Mouse (Mus musculus) inflammation-experienced regulatory T-cells, adult 6 months (primary cell): ENCODE results near the gene Cbr4. TPM values are rescaled to one million over a fixed set of nuclear protein-coding genes. Genes with fewer than 3 reads are reported as not detected.

Source experiments
- ATAC-seq: one replicate; pipeline ENCODE4 v1.8.0; 2017
- polyA plus RNA-seq, 3 experiments: library from polyadenylated mRNA; unstranded; fragments of 100-300 nt; shearing (Covaris generic); gene quantifications; one replicate each; pipeline ENCODE4 v1.2.1; 2017

The Cbr4 gene
- polyA plus RNA-seq: 10 to 100 TPM; 19.9 to 25.3 (median 23.4) TPM

DNA sequence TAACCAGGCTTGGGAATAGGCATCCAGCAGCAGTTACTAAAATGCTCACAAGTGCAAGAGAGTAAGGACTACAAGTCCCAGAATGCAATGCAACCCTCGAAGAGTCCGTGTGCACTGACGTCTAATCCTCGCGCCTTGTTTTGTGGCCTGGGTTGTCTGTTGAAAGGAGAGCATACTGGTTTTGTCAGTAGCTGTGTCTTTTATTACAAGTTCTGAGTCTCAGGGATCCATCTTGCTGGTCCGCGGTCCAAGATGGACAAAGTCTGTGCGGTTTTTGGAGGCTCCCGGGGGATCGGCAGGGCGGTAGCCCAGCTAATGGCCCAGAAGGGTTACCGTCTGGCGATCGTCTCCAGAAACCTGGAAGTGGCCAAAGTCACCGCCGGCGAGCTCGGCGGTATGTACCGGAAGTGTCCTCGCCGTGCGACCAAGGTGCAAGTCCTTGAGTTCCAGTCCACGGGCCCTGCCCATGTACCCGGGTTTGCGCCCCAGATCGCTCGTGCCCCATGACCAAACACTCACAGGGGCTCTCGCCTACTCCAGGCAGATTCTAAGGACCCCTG, at the start of gene Cbr4:
Cbr4 (plus strand) TSS at position 138 of the 560 bp plus-strand sequence.
- ATAC-seq: peak; percentile 99

DNA sequence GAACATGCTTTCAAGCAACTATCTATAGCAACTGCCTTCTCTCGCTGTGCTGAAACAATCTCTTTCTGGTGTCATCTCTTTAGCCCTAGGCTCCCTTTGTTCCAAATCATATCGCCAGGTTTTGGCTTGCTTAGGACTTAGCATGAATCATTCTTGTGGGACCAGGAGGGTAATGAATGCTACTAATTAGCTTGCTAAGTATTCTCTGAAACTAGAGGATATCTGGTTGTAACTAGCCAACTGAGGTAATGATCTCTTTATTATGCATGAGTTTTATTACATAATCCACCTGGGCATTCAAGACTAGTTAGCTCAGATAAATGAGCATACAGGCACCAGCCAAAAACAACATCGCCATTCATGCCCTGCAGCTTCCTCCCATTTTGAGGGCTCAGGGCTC, 44.5 kb upstream of the Cbr4 start:
- ATAC-seq: no peak

DNA sequence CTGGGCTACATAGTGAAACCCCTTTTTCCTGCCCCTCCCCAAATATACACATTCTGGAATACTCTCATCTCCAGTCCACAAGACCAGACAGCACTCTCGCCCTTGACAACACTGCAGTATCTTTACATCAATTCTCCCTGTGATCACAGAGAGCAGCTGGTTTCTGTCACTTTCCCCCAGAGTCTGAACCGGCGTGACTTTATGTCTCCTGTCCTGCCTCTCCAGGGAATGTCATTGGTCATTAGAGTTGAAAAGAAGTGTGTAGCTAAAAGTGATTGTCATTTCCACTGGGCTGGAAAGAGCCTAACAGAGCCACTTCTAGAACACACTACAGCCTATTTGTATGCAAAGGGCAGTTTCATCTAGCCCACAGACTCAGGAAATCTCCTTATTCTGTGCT, 43.2 kb upstream of the Cbr4 start:
- no peak for ATAC-seq

DNA sequence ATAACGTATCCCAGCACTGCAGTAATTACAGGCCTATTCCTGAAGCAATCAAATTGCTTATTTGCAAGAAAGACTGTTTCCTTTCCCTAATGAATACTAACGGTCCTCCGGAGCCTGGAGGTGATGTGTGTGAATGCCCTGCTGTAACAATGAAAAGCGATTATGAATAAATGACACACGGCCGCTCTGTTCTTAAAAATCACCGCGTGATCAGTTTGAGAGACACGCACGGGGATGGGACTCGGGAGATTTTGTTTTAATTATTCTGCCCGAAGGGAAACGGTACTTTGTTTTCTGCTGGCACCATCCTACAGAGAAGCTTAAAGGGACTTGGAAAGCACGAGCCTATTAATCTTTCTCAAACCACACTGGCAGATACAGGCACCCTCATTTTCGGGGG, 41.2 kb upstream of the Cbr4 start:
- no peak for ATAC-seq

DNA sequence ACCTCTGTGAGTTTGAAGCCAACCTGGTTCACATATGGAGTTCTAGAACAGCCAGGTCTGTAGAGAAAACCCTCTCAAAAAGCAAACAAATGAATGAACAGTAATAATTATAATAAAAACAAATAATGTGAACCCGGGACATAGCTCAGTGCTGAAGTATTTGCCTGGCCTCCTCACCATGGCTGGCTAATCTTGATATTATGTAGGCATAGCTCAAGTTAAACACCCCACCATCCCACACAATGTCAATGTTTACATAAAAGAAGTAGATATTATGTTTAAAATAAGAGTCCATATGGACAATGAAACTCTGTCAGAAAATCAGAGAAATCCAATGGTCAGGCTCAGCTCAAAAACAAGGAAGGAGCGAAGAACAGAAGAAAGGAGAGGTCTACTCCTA, 39.4 kb upstream of the Cbr4 start:
- ATAC-seq: no peak

DNA sequence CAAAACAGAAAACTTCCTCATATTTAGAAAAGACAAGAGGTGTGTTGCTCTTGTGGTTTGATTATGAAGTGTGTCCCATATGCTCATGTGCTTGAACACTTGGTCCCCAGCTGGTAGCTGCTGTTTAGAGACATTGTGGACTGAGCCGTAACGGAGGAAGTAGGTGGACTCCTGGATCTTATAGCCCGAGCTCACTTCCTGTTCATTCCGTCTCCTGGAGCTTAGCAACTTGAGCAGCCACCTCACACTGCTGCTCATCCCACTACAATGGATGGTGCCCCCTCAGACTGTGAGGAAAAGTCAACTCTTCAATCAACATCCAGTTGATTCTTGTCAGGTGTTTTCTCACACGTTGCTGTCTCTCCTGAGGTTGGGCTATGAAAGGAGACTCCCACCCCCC, 38.7 kb upstream of the Cbr4 start:
- peak; percentile 19 for ATAC-seq

DNA sequence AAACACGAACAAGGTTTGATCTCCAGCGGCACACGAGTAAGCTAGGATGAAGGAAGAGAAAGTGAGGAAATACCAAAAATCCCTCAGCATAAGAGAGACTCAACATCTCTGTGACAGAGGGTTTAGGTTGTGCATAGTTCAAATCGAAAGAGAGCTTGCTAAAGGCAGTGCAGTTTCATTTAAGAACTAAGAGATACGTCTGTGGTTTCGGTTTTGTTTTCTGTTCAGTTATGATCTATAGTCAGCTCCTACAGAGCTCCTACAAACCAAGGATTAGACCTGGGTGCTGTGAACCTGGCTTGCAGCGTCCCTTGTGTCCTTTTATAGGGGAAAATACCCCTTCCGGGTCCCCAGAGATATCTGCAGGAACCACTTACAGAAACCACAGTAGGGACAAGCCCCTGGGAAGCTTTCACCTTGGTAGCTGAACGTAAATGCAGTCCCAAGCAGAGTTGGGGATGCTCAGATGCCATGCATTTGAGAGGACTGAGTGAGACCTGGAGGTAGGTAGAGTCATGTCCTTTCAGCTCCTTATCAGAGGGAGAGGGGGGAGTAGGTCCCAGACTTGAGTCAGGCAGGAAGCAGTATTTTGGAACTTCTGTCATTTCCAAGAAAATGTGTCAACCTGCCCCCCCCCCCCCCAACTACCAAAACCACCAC, 36.5 kb upstream of the Cbr4 start:
- peak; percentile 91 for ATAC-seq

DNA sequence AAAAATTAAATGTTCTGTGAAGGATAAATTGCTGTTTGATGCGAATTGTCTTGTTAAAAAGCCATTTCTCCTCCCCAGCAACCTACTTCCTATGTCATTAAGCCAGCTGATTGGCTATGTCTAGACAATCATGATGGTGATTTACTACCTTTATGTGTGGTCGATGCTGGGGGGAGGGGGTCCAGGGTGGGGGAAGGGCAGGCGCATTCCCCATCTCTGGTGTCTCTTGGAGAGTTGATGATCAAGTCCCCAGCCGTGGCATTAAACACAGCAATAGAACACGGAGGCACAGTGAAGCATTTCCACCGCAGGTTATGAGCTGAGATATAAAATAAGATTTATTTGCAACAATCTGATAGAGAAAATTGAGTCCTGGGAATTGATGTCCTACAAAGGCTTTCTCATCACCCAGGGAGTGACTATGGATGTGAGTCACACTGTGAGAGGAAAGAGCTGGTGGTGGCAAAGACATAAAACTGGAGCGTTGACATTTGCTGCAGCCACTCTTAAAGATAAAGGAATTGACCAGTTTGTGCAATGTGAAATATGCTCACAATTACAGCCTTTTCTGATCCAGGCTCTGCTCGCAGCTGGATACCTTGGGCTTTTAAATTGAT, 35.7 kb upstream of the Cbr4 start:
- peak; percentile 1 for ATAC-seq

DNA sequence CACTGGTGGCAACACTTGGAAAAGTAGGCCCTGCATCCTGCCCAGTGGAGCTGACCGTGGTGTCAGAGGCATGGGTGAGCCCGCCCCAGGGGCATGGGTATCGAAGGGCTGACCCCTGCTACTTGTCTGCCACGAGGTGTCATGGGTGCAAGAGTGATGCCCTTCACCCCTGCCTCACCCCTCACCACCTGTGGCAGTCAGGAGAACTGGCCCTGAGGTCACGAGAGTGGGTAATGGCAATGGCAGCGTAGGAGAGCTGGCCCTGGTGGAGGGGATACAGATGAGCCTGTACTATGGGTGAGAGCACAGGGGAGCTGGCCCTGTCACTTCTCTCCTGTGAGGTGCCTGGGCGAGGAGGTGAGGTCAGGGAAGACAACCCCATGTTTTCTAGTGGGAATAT, 27.8 kb upstream of the Cbr4 start:
- ATAC-seq: no peak

DNA sequence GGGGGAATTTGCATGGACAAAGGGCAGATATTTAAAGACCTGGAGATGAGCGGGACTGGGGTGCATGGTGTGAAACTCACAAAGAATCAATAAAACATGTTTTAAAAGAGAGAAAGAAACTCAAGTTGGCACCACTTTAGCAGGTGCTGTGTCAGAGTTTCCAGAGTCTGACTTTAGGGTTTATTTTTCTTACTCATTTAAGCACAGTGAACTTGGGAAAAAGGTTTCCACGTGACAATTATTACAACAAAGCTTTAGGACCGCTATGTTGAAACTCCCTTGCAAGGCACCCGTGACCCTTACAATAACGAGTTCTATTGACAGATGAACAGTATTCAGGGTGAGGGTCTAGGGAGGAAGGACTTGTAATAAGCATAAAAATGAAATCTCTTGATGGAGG, 25.3 kb upstream of the Cbr4 start:
- ATAC-seq: peak; percentile 53

DNA sequence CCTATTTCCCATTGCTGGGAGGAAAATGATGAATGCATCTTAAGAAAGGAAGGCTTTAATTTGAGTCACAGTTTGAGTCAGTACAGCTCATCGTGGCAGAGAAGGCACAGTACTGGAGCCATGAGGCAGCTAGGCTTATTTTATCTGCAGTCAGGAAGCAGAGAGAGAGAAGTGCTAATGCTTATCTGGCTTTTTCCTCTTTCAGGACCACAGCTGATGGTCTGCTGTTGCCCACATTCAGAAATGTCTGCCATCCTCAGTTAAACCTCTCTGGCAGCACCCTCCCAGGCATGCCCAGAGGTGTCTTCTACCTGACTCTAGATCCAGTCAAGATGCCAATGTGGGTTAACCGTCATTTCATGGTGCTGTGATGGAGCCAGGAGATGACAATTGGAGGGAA, 23.1 kb upstream of the Cbr4 start:
- ATAC-seq: no peak

DNA sequence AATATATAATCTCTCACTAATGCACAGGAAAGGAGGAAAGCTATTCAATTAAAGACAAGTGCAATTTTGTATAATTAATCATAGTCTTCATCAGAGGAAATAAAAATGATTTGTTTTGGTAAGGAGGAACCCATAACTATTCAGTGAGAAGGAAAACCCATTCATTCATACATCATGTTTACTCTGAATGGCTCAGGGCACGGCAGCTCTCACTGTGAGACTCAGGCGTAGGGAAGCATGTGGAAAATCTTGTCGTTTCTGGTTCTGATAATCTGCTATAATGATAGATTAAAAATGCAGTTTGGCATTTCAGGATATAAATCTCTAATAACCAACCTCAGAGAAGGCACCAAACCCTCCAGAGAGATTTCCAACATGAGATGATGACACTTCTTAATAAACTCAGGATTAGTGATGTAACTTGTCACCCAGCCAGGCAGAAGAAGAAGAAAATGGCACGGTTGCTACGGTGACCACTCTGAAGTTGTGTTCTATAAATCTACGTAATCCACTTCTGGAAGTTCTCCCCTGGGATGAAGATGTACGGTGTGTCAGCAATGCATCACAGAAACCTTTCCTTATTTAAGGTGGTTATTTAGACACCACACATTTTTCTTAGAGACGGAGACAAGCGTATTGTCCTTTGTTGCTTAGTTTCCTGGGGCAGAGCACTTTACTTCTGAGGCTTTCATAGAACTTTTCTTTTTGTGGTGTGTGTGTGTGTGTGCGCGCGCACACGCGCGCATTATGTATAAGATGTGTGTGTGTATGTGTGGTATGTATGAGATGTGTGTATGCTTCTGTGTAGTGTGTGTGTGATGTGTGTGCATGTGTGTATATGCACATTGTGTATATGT, 20.6 kb upstream of the Cbr4 start:
- ATAC-seq: no peak

DNA sequence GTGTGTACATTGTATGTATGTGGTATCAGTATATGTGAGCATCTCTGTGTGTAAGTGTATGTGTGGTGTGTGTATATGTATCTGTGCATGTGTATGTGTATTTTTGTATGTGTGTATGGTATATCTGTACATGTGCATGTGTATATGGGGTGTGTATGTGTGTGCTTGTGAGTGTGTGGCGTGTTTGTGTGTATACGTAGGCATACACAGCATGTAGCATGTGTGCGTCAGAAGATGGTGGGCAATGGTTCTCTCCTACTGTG, 20.1 kb upstream of the Cbr4 start:
- ATAC-seq: no peak

DNA sequence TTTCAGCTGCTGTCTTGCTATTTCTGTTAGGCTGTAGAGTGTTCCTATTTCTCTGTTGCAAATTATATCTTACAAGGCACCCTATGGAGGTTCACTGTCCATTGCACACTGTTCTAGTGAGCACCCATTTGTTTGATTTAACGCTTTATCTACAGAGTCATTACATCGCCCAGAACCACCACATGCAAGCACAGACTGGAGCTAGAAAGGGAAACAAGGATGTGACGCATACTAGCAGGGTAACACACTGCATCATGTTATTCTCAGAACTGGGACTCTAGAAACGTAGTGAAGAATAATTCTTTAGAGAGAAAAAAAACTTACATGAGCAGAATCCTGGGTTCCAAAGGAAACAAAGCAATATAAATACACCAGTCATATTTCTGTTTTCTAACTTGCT, 17.3 kb upstream of the Cbr4 start:
- ATAC-seq: no peak

DNA sequence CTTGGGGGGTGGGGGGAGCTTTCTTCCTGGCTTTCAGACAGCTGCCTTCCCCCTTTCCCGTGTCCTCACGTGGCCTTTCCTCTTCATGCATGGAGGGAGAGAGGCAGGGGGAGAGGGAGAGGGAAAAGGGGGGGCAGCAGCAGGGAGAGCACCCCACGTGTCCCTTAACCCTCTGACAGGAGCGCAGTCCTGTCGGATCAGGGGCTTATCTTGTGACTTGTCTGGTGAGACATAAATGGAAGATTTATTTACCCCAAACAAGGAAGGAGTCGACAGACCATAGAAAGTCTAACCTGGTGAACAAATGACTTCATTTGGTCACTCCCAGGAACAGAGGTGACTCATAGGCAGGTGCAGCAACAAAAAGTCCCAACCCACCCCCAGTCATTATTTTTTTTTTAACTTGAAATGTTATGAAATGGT, 12.3 kb upstream of the Cbr4 start:
- no peak for ATAC-seq

DNA sequence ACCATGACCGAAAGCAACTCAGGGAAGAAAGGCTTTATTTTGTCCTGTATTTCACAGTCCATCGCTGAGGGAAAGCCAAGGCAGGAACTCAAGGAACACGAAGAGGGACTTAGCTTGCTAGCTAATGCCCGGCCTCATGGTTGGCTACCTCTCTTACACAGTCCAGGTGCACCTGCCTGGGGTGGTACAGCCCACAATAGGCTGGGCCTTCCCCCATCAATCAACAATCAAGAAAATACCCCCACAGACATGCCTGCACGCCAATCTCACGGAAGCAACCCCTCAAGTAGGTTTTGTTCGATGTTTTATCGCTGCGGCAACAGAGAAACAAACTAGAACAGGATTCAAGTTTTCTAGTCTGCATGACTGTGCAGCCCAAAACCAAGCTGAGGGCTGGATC, 11.4 kb upstream of the Cbr4 start:
- no peak for ATAC-seq

DNA sequence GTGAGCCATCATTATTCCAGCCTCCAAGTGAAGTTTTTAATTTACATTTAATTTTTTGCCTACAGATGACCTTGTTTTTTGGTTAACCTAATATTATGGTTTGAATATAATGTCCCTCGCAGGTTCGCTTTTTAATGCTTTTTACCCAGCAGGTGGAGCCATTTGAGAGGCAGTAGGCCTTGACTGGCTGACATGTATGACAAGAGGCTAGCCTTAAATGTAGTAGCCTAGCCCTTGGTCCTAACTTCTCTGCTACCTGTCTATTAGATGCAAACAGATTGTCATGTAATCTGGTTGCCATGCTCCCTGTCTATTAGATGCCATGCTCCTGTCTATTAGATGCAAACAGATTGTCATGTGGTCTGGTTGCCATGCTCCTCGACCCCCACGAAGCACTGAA, 9.4 kb upstream of the Cbr4 start:
- no peak for ATAC-seq

DNA sequence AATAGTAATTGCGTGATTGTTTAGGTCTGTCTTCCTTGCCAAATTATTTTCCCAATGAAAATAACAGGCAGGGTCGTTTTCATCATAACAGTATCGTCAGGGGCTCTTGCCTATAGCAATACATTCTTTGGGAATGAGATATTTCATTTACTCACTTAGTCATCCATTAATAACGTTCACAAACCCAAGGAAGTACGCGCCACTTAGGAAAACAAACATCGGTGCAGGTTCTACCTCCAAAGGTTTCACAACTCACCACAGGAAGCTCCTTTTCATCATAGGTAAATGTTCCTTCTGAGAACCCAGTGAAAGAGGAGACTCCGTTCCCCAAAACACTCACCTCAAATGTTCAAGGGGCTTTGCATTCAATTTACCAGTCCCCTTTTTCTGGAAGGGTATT, 8.7 kb upstream of the Cbr4 start:
- no peak for ATAC-seq

DNA sequence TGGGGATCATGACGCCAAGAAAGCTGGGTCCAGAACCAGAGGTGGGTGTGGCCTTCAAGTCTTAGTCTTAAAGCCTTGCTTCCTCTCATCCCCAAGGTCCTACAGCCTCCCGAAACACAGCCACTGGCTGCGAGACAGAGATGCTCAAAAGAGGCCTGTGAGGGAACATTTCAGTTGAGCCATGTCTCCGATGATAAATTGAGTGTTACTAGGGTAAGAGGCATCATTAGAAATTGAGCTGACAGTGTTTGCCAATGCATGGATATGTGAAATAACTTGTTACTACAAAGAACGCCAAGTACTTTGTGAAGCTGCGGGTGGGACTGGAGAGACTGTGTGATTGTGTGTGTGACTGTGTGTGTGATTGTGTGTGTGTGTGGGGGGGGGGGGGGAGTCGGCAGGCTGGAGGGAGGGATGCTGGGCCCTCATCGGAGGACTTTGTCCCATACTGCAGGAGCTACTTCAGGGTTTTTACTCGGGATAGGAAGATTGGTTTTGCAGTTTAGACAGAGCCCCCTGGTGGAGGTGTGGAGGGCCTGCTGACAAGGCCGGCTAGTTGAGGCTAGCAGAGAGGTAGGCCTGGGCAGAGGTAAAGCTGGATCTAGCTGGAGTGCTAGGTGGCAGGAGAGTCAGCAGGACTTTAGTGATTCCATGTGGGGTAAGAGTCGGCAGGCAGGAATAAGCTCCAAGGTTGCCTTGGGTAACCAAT, 7.9 kb upstream of the Cbr4 start:
- ATAC-seq: peak; percentile 85

DNA sequence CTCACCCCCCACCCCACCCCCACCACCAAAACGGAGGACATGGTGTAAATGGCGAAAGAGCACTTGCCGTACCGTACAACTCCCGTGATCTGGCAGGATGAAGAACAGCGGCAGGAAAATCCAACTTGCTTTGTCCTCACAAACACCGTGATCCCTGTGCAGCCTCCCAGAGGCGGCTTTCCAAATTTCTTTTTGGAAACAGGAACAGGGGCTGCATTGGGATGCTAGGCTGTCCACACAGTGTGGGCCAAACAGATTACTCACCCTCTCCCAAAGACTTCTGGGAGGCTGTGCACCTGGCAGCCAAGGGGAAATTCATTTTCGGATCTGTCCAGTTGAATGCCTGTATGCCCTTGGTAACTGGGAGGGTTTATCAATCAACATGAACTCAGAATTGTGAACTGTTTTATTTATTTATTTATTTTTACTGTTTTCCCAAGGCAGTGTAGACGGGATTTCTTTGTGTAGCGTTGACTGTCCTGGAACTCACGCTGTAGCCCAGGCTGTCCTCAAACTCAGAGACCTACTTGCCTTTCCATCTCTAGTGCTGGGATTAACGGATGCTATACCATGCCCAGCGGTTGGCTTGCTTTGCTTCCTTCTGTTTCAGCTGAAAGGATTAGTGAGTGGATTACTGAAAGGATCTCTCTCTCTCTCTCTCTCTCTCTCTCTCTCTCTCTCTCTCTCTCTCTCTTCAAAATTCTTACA, 7.1 kb upstream of the Cbr4 start:
- ATAC-seq: no peak

DNA sequence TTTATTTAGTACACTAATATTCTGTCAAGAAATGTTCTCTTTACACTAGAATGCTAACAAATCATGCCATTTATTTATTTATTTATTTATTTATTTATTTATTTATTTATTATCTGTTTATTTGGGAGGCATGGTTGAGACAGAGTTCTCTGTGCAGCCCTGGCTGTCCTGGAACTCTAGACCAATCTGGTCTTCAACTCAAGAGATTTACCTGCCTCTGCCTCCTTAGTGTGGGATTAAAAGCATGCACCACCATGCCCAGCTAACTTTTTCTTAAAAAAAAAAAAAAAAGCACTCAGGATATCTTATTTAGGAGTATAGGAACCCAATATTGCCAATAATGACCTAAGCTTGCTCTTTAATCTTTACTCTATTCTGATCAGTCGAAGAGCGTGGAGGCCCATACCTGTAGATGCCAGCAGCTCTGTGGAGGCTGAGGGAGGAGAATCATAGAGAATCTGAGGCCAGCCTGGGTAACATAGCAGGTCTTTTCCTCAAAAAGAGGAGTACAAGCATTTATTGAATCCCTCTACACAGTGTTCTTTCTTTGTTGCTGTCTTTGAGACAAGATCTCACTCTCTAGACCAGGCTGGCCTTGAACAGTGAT, 508 bp upstream of the Cbr4 start:
- peak; percentile 14 for ATAC-seq

DNA sequence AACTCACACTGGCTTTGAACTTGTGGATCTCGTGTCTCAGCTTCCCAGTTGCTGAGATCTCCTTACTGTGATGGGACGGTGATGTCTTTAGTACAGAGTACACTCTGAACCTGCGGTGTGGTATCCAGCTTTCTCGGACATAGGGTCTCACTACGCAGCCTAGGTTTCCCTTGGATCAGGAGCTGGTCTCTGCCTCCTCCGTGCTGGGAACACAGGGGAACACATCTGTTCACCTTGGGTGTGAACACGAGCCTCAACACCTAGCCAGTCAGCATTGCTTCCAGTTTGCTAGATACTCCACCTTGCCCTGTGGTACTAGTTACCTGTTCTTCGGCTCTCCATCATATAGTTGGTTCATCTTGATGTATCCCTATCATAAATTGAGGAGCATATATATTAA, 1.1 kb downstream of the Cbr4 start:
- no peak for ATAC-seq
